Mouse (Mus musculus): ENCODE data around the gene Palld. TPM values are rescaled to one million over a fixed set of nuclear protein-coding genes. Genes with fewer than 3 reads are reported as not detected.

Gene Palld
- polyA plus RNA-seq, 1 experiment from 2014 or later: 17.3 TPM

DNA sequence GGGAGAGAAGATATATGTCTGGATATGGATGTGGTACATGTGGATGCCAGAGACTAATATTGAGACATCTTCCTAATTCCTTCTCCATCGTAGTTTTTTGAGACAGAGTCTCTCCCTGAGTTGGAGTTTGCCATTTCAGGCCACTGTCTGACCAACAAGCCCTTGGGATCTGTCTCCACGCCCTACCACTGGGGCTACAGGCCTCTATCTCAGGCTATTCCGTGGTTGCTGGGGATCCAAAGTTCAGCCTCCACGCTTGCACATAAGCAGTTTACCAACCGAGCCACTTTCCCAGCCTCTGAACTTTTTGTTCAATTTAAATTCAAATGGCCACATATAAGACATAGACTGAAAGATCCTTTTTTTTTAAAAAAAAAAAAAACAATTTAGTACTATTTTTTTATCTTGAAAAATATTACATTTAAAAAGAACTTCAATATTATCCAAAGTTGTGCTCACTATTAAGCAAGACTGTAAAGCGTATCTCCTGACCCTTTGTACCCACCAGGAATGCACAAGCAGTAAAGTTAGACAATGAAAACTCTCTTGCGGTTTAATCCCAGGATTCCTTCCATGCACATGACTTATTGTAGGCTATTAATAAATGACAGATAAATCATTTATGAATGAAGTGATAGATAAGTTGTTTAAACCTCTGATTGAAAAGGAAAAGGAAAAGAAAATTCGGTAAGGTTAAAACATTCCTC, 276.1 kb downstream of the Palld start:
- 94% methylated on average over 8 of the region's 8 CpGs for WGBS
- H3K27me3 ChIP-seq (replicated peaks; ENCODE audit: control insufficient read depth, insufficient read depth, low read length): no peaks in the 10 kb centered on the region
- no peak overlapping the region for H3K4me3 ChIP-seq (ENCODE audit: low read length)
- no peaks in the 10 kb centered on the region; the same call in 1 of the 2 replicates for H3K4me1 ChIP-seq (ENCODE audit: control insufficient read depth, insufficient read depth, low read depth, low read length)
- H3K9ac ChIP-seq (ENCODE audit: low read depth, low read length): no peak overlapping the region
- H3K4me2 ChIP-seq (ENCODE audit: low read length): no peak overlapping the region
- ATAC-seq: no peak
- H3K27ac ChIP-seq (ENCODE audit: low read depth, low read length): no peak overlapping the region
- H3K9me3 ChIP-seq (ENCODE audit: control insufficient read depth, low read length): no peaks in the 10 kb centered on the region
- H3K36me3 ChIP-seq (ENCODE audit: control insufficient read depth, insufficient read depth, low read length): no peaks in the 10 kb centered on the region

DNA sequence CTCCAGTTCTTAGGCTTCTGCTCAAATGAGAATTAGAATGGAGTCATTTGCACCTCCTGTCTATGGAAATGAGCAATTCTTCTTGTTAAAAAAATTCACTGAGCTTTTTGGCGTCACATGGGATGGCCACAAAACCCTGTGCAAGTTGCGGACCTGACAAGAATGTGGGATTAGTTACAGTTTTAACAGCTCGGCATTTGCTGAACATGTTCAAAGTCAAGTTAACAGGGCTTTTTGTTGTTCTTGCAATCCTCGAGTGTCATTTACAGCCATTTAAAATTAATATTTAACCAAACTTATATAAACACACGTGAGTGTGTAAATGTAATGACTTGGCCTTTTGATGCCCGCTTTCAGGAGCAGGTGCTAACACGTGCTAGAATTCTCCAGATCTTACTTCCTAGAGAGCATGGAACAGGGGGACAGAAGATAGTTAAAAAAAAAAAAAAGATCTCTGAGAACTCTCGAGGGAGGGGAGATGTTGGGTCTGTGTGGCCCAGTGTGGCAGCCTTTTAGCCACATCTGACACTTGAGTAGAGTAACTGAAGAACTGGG, 276.8 kb downstream of the Palld start:
- Histone ChIP-seq H3K27ac (ENCODE audit: low read depth, low read length) (no peak overlapping the region), H3K4me1 (ENCODE audit: control insufficient read depth, insufficient read depth, low read depth, low read length) (no peaks in the 10 kb centered on the region; the same call in 1 of the 2 replicates), H3K4me3 (ENCODE audit: low read length) (no peak overlapping the region), H3K27me3 (replicated peaks; ENCODE audit: control insufficient read depth, insufficient read depth, low read length) (no peaks in the 10 kb centered on the region), H3K4me2 (ENCODE audit: low read length) (no peak overlapping the region), H3K9ac (ENCODE audit: low read depth, low read length) (no peak overlapping the region), H3K36me3 (ENCODE audit: control insufficient read depth, insufficient read depth, low read length) (no peaks in the 10 kb centered on the region), H3K9me3 (ENCODE audit: control insufficient read depth, low read length) (no peaks in the 10 kb centered on the region)
- WGBS: 81% methylated on average over 8 of the region's 8 CpGs
- no peak for ATAC-seq

DNA sequence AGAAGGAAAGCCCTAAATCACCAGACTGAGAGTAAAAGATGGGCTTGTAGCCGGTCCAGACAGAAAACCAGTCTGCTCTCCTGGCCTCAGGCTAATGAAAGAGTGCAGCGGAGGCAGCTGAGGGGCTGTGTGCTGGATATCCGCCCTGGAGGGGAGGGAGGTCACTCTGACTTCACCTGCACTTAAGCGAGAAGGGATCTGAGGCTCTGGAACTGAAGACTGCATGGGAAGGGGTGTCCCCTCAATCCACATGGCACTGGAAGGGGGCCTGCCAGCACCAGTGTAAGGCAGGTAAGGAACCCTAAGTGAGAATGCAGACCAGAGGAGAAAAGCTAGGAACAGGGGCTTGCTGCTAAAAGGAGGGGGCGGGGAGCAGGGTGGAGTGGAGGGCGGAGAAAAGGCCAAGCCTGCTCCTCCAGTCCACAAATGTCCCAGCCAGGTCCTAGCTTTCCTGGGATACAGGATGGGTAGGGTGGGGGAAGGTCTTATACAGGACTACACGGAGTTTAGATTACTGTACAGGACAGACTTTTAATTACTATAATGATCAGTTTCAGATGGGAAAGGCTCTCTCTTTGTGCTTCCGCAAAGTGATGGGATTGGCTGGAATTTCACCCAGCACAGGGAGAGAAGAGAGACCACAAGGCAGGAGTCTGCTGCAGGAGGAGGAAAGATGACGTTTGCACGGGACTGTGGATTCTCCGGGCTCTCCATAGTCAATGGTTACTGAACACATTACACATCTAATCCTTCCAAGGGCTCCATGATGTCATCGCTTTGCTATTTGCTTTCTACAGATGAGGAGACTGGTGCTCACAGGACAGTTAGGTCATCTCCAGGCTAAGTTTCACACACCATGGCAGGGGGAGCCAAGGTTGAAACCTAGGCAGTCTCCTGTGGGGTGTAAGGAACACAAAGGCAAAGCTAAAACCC, 278.7 kb downstream of the Palld start:
- Histone ChIP-seq H3K4me1 (ENCODE audit: control insufficient read depth, insufficient read depth, low read depth, low read length) (no peaks in the 10 kb centered on the region), H3K9ac (ENCODE audit: low read depth, low read length) (no peak overlapping the region), H3K4me3 (ENCODE audit: low read length) (no peak overlapping the region), H3K4me2 (ENCODE audit: low read length) (no peak overlapping the region), H3K27me3 (replicated peaks; ENCODE audit: control insufficient read depth, insufficient read depth, low read length) (no peaks in the 10 kb centered on the region), H3K36me3 (ENCODE audit: control insufficient read depth, insufficient read depth, low read length) (no peaks in the 10 kb centered on the region), H3K9me3 (ENCODE audit: control insufficient read depth, low read length) (no peaks in the 10 kb centered on the region), H3K27ac (ENCODE audit: low read depth, low read length) (no peak overlapping the region)
- WGBS: 45% methylated on average over 12 of the region's 12 CpGs
- ATAC-seq: 0 out of 2 replicates have a peak, but pooled peaks have one; percentile 42

DNA sequence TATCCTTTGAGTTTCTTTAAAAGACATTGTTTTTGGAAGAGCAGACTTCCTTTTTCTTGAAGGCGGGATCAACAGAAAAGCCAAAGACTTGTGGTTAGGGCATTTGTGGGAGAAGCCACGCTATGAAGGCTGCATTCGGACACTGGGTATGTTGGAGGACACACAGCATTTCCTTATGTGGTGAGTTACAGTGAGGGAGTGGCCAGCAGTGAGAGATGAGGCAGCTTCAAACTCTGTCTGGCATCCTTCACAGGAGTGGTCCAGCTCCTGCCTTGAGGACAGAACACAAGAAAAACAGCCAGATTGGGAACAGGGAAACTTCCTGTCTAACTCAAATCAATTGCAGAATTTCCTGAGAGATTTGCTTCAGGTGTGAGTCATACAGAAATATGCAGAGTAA, 281.2 kb downstream of the Palld start:
- ATAC-seq: no peak
- H3K27ac ChIP-seq (ENCODE audit: low read depth, low read length): no peak overlapping the region
- H3K36me3 ChIP-seq (ENCODE audit: control insufficient read depth, insufficient read depth, low read length): no peaks in the 10 kb centered on the region
- H3K4me2 ChIP-seq (ENCODE audit: low read length): no peak overlapping the region
- H3K4me1 ChIP-seq (ENCODE audit: control insufficient read depth, insufficient read depth, low read depth, low read length): no peaks in the 10 kb centered on the region
- WGBS: 91% methylated on average over 3 of the region's 3 CpGs
- H3K27me3 ChIP-seq (replicated peaks; ENCODE audit: control insufficient read depth, insufficient read depth, low read length): no peaks in the 10 kb centered on the region
- H3K9me3 ChIP-seq (ENCODE audit: control insufficient read depth, low read length): no peaks in the 10 kb centered on the region
- no peak overlapping the region for H3K4me3 ChIP-seq (ENCODE audit: low read length)
- H3K9ac ChIP-seq (ENCODE audit: low read depth, low read length): no peak overlapping the region

DNA sequence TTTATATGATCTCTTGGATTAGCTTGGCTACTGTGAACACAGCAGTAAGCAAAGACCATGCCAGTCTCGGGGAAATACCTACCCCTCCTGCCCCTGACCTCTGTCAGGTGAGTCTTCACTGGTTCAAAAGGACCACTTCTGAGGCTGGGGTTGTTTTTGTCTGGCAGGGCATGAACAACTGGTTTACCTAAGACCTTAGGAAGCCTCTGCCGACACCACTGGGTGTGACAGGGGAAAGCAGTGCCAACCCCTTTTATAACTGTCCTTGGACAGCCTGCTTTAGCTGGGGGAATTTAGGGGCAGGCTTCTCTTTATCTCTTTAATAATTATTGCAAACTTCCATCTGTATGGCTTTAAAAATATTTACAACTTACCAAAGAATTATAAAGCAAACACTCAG, 284.8 kb downstream of the Palld start:
- Histone ChIP-seq H3K27me3 (replicated peaks; ENCODE audit: control insufficient read depth, insufficient read depth, low read length) (no peaks in the 10 kb centered on the region), H3K9ac (ENCODE audit: low read depth, low read length) (no peak overlapping the region), H3K4me1 (ENCODE audit: control insufficient read depth, insufficient read depth, low read depth, low read length) (no peaks in the 10 kb centered on the region), H3K9me3 (ENCODE audit: control insufficient read depth, low read length) (no peaks in the 10 kb centered on the region), H3K27ac (ENCODE audit: low read depth, low read length) (no peak overlapping the region), H3K36me3 (ENCODE audit: control insufficient read depth, insufficient read depth, low read length) (no peaks in the 10 kb centered on the region), H3K4me2 (ENCODE audit: low read length) (no peak overlapping the region), H3K4me3 (ENCODE audit: low read length) (no peak overlapping the region)
- ATAC-seq: no peak
- 83% methylated on average over 2 of the region's 2 CpGs for WGBS

DNA sequence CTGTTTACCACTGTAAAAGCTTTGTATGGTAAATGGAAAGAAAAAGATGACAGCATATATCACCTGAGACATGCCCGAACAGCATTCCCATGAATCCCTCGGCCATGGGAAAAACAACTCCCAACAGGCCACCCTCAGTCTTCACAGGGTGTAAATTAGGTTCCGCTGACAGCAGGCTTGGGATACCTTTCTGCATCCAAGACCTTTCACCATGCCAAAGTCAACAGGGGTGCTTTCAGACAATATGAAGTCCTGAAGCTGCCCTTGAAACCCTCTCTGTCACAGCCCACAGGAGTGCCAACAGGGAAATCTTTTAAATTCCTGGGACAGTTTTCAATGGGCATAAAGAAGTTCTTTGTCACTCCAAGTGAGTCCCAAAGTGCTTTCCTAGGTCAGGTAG, 285.4 kb downstream of the Palld start:
- ATAC-seq: no peak
- Histone ChIP-seq H3K9me3 (ENCODE audit: control insufficient read depth, low read length) (no peaks in the 10 kb centered on the region), H3K4me3 (ENCODE audit: low read length) (no peak overlapping the region), H3K4me2 (ENCODE audit: low read length) (no peak overlapping the region), H3K4me1 (ENCODE audit: control insufficient read depth, insufficient read depth, low read depth, low read length) (no peaks in the 10 kb centered on the region), H3K36me3 (ENCODE audit: control insufficient read depth, insufficient read depth, low read length) (no peaks in the 10 kb centered on the region), H3K9ac (ENCODE audit: low read depth, low read length) (no peak overlapping the region), H3K27me3 (replicated peaks; ENCODE audit: control insufficient read depth, insufficient read depth, low read length) (no peaks in the 10 kb centered on the region), H3K27ac (ENCODE audit: low read depth, low read length) (no peak overlapping the region)
- 64% methylated on average over 3 of the region's 3 CpGs for WGBS

DNA sequence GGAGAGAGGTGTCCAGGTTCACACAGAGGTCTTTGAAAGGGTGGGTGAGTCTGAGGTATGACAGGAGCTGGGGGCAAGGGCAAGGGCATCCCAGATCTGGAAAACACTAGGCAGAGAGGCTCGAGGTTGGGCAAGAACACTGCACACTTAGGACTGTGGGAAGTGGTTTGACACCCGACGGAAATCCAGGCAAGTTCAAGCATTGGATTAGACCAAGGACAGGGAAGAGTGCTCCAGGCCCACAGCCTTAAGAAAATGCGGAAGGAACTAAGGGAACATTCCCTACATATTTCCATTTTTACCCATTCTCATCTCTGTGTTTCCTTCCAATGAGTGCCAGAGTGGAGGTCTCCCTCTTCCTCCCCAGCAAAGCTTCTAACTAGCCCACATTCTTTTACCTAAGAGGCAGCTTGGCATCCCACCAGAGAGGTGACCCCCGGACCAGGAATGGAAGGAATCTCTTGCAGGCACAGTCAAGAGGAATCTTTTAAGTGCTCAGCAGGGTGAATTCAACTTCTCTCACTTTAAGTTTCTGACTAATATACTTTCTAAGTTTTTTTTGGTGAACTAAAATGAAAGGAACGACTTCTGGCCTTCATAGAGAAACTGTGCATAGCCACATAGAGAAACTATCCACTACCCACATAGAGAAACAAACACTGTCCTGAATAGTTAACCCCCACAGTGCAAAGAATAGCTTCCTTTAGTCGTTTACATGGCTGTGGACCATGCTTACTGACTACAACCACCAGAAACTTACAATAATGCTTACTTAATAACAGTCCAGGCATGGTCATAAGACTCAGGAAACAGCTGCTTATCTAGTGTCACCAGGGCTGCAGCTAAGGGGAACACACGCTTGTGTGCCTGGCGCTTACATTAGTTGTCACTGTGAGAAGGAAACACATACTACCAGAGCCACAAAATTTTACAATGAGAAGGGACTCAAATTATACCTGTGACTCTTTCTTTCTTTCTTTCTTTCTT, 286.5 kb downstream of the Palld start:
- Histone ChIP-seq H3K27me3 (replicated peaks; ENCODE audit: control insufficient read depth, insufficient read depth, low read length) (no peaks in the 10 kb centered on the region), H3K4me1 (ENCODE audit: control insufficient read depth, insufficient read depth, low read depth, low read length) (no peaks in the 10 kb centered on the region), H3K9ac (ENCODE audit: low read depth, low read length) (no peak overlapping the region), H3K4me2 (ENCODE audit: low read length) (no peak overlapping the region), H3K4me3 (ENCODE audit: low read length) (no peak overlapping the region), H3K36me3 (ENCODE audit: control insufficient read depth, insufficient read depth, low read length) (no peaks in the 10 kb centered on the region), H3K9me3 (ENCODE audit: control insufficient read depth, low read length) (no peaks in the 10 kb centered on the region), H3K27ac (ENCODE audit: low read depth, low read length) (no peak overlapping the region)
- ATAC-seq: no peak
- 81% methylated on average over 9 of the region's 9 CpGs for WGBS

DNA sequence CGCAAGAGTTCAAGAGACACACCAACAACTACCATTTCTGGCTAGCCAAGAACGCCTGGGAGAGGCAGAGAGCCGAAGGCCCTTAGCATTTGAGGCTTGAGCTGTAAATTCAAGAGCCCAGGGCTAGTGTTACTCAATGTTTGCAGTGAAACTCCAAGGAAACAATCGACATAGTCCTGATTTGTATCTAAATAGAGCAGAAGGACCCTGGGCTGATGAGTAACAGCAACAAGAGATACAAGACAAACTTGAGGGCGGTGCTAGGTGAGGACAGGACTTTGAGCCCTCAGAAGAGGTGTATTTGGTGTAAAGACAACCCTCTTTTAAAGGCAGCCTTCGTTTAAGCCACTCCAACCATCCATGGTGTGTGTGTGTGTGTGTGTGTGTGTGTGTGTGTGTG, 290.7 kb downstream of the Palld start:
- no peaks in the 10 kb centered on the region for H3K36me3 ChIP-seq (ENCODE audit: control insufficient read depth, insufficient read depth, low read length)
- H3K4me3 ChIP-seq (ENCODE audit: low read length): no peak overlapping the region
- H3K4me1 ChIP-seq (ENCODE audit: control insufficient read depth, insufficient read depth, low read depth, low read length): peaks cover 4% of the 10 kb centered on the region
- ATAC-seq: no peak
- 94% methylated on average over 6 of the region's 6 CpGs for WGBS
- H3K4me2 ChIP-seq (ENCODE audit: low read length): no peak overlapping the region
- no peaks in the 10 kb centered on the region for H3K27me3 ChIP-seq (replicated peaks; ENCODE audit: control insufficient read depth, insufficient read depth, low read length)
- H3K9ac ChIP-seq (ENCODE audit: low read depth, low read length): no peak overlapping the region
- no peak overlapping the region for H3K27ac ChIP-seq (ENCODE audit: low read depth, low read length)
- no peaks in the 10 kb centered on the region for H3K9me3 ChIP-seq (ENCODE audit: control insufficient read depth, low read length)

All from hindbrain, embryonic 16.5 days (tissue).